Mouse (Mus musculus) liver, adult 2 months (tissue): ENCODE results near the gene Tpp2. TPM values are rescaled to one million over a fixed set of nuclear protein-coding genes. Genes with fewer than 3 reads are reported as not detected.
A peak's percentile ranks its signal among the peaks of the same experiment; 100 is the strongest.
"Not testable (repeated sequence)": the region's sequence is repeated elsewhere in the genome, so short reads cannot be mapped to it uniquely, and the experiment has no call there.

Experiments used
- DNase-seq: peaks from one replicate; pipeline ENCODE4 v3.0.0-alpha.2; 2011; ENCODE audit warnings: low read depth, low spot score; ENCODE audit errors: extremely low read depth
- H3K27ac ChIP-seq: fragments of 200-500 bp; replicated peaks from 2 replicates; pipeline ENCODE4 v1.5.1; 2012; ENCODE audit warnings: low read depth, mild to moderate bottlenecking, control low read depth, inconsistent platforms, low read length; ENCODE audit not compliant: insufficient read depth
- H3K27me3 ChIP-seq: fragments of 200-500 bp; 2 replicates; pipeline ENCODE4 v1.6.1; 2012; ENCODE audit warnings: mild to moderate bottlenecking, moderate library complexity, low read length, inconsistent platforms; ENCODE audit not compliant: control insufficient read depth, insufficient read depth
- H3K36me3 ChIP-seq: fragments of 200-500 bp; 2 replicates; pipeline ENCODE4 v1.6.1; 2012; ENCODE audit warnings: low read length, inconsistent platforms; ENCODE audit not compliant: control insufficient read depth, insufficient read depth
- H3K4me1 ChIP-seq: fragments of 200-500 bp; 2 replicates; pipeline ENCODE4 v1.6.1; 2011; ENCODE audit warnings: low read length; ENCODE audit not compliant: control insufficient read depth, insufficient read depth
- H3K4me3 ChIP-seq: fragments of 200-500 bp; 2 replicates; pipeline ENCODE4 v1.5.1; 2011; ENCODE audit warnings: low read depth, mild to moderate bottlenecking, control low read depth, low read length, moderate library complexity; ENCODE audit not compliant: insufficient read depth
- H3K79me2 ChIP-seq: fragments of 200-500 bp; 2 replicates; pipeline ENCODE4 v1.6.1; 2012; ENCODE audit warnings: inconsistent platforms, mild to moderate bottlenecking, low read length, moderate library complexity; ENCODE audit not compliant: control insufficient read depth, insufficient read depth
- H3K9ac ChIP-seq: fragments of 200-500 bp; 2 replicates; pipeline ENCODE4 v1.6.1; 2012; ENCODE audit warnings: low read depth, mild to moderate bottlenecking, control low read depth, inconsistent platforms, low read length
- CTCF ChIP-seq: fragments of 200-500 bp; IDR thresholded peaks from 2 replicates; pipeline ENCODE4 v1.5.1; 2011; ENCODE audit warnings: low read depth, low read length, control low read depth
- POLR2A ChIP-seq: fragments of 200-500 bp; IDR thresholded peaks from 2 replicates; pipeline ENCODE4 v1.6.1; 2011; ENCODE audit warnings: low read length, control low read depth; ENCODE audit not compliant: insufficient read depth; ENCODE audit errors: extremely low read depth
- WGBS: fragments of 180-500 bp; shearing (Covaris S2); methylation state at CpG from one replicate; pipeline ENCODE4 v1.1.7; 2018; 5-methylcytosine and 5-hydroxymethylcytosine counted together
- polyA plus RNA-seq: library from polyadenylated mRNA; depleted of rRNA; stranded (reverse); fragments of >200 nt; gene quantifications from 2 replicates; pipeline ENCODE4 v1.2.3, GENCODE M21; 2012
- total RNA-seq: library from RNA; depleted of rRNA; stranded (reverse); fragments of >200 nt; gene quantifications from 2 replicates; pipeline ENCODE4 v1.2.3, GENCODE M21; 2014

Gene Tpp2
- total and polyA plus RNA-seq, 2 experiments = 4.1 to 39.6 TPM

DNA sequence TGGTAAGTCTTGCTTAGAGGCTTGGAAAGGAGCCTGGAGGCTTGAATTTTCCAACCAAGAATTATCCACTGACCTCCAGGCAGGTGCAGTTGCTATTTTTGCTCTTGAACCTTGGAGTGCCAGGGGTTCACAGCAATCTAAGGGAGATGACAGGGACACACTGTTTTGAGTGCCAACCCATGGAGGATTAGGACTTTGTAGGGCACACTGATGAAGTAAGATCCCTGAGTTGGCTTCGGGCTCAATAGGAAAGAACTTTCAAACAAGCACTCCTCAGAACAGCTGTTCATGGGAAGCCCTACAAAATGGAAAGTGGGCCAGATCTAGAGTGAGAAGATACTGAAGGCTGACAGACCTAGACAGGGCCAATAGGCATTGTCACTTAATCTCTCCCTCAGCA lies 89.2 kb downstream of the Tpp2 start:
- no peak for TF ChIP-seq CTCF
- no peak for TF ChIP-seq POLR2A
- Histone ChIP-seq H3K27ac (no peak overlapping the region), H3K36me3 (no peaks in the 10 kb centered on the region), H3K4me1 (no peaks in the 10 kb centered on the region), H3K9ac (no peak overlapping the region), H3K79me2 (no peaks in the 10 kb centered on the region), H3K27me3 (no peaks in the 10 kb centered on the region), H3K4me3 (no peak overlapping the region)
- DNase-seq = no peak
- 87% methylated on average over 1 of the region's 1 CpGs for WGBS

DNA sequence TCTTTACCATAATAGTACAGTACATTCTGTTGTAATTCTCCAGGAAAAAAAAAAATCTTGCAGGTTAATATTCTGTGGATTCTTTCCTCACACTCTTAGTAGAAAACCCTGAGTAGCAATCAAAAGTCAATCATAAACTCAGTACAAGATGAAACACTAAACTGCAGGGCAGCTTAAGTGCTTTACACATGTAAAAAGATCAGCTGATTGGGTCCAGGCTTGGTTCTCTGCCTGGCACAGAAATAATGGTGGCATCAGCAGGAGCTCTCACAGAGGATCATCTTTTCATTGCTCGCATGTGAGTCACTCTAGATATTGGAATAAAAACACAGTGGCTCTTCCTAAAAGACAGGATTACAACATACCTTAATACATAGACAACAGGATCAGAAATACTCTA lies 94.2 kb downstream of the Tpp2 start:
- TF ChIP-seq CTCF (no peak), POLR2A (no peak)
- H3K4me1 ChIP-seq = no peaks in the 10 kb centered on the region
- H3K36me3 ChIP-seq = no peaks in the 10 kb centered on the region
- H3K4me3 ChIP-seq = no peak overlapping the region
- no peaks in the 10 kb centered on the region for H3K79me2 ChIP-seq
- H3K27ac ChIP-seq = no peak overlapping the region
- 97% methylated on average over 1 of the region's 1 CpGs for WGBS
- H3K27me3 ChIP-seq = no peaks in the 10 kb centered on the region
- no peak for DNase-seq
- H3K9ac ChIP-seq = no peak overlapping the region

DNA sequence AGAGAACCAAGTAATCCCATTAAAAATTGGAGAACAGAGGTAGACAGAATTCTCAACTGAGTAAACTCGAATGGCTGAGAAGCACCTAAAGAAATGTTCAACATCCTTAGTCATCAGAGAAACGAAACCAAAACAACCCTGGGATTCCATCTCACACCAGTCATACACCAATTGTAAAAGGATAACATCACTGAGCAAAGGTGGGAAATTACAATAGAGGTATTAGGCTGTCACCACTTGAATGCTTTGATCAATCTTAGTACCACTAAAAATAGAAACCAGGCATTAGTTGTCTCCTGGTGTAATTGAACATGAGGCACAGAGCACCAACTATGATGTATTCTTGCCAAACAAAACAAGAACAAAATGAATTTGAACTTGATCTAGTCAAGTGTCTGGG lies 98.8 kb downstream of the Tpp2 start:
- TF ChIP-seq CTCF (no peak), POLR2A (no peak)
- H3K79me2 ChIP-seq = no peaks in the 10 kb centered on the region
- DNase-seq = no peak
- no peaks in the 10 kb centered on the region for H3K27me3 ChIP-seq
- no peak overlapping the region for H3K9ac ChIP-seq
- no peaks in the 10 kb centered on the region for H3K36me3 ChIP-seq
- H3K4me1 ChIP-seq = no peaks in the 10 kb centered on the region
- no peak overlapping the region for H3K4me3 ChIP-seq
- WGBS = 74% methylated on average over 2 of the region's 2 CpGs
- no peak overlapping the region for H3K27ac ChIP-seq

DNA sequence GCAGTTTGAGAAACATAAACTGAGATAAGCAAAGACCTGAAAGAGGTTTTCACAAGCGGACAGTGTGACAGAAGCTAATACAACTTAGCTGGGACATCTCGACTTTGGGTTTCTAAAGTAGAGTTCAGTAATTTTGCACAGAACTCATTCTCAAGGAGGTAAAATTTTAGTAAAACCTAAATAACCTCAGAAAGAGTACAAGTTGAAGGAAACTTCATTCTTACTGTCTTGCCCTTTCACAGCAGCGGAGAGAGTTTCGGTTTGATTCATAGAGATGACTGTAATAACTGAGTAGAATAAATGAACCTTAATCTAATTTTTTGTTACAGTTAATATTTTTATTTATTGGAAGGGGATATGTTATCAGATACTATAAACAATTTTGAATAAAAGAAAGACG lies 99.5 kb downstream of the Tpp2 start:
- Histone ChIP-seq H3K9ac (no peak overlapping the region), H3K27ac (no peak overlapping the region), H3K36me3 (no peaks in the 10 kb centered on the region), H3K79me2 (no peaks in the 10 kb centered on the region), H3K27me3 (no peaks in the 10 kb centered on the region), H3K4me3 (no peak overlapping the region), H3K4me1 (no peaks in the 10 kb centered on the region)
- TF ChIP-seq POLR2A (no peak), CTCF (no peak)
- 87% methylated on average over 5 of the region's 5 CpGs for WGBS
- DNase-seq = no peak

DNA sequence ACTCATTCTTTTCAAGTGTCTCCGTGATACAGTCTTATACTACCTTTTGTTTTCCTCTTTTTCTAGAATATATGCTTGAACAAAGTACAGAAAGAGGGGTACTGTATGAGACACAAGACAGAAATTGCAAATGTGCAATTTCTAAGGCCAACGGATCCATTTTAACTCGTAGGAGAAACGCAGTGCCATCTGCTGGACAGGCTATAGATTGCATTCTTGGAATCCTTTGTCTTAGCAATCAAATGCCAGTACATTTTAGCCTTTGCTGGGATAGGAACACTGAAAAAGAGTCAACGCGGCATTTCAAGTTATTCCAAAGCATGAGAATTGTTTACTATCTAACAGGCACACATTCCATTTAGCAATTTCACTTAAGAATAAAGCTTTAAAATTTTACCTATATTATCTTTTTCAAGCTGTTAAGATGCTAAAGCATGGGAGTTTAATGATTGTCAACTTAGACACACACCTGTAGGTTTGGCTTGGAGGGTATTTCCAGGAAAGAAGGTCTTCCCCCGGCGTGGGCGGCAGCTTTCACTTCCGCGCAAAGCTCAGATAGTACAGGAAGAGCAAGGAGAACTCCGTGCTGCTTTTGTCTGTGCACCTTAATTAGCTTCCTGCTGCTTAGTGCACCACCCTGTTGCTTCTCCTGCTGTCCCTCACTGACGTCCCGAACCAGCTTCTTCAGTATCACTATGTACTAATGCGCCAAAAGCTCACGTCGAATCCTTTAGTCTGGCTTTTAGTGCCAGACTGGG lies 108.5 kb downstream of the Tpp2 start:
- 1% methylated on average over 17 of the region's 17 CpGs for WGBS
- peaks cover 4% of the 10 kb centered on the region; the same call in 1 of the 2 replicates for H3K4me1 ChIP-seq
- H3K4me3 ChIP-seq = peak overlapping the region; percentile 31; the same call in 1 of the 2 replicates
- no peak for TF ChIP-seq POLR2A
- peak; percentile 59 for TF ChIP-seq CTCF
- no peaks in the 10 kb centered on the region for H3K36me3 ChIP-seq
- H3K79me2 ChIP-seq = no peaks in the 10 kb centered on the region
- peak; percentile 57 for DNase-seq
- no peaks in the 10 kb centered on the region for H3K27me3 ChIP-seq
- H3K9ac ChIP-seq = peak overlapping the region; percentile 8; the same call in 1 of the 2 replicates
- H3K27ac ChIP-seq = no peak overlapping the region

DNA sequence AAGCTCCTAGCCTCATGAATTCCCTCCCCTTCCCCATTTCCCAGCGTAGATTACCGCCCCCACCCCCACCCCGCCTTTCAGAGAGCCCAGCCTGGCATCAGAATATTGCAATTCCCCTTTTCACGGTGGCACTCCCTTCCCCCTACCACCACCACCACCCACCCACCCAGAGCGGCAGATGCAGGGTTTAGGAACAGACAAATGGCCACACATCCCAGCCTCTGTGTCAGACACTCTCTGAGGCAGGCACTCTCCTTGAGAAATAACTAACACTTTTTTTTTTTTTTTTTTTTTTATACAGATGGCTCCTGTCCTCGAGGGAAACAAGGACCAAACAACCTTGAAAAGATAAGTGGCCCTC lies 109.1 kb downstream of the Tpp2 start:
- no peaks in the 10 kb centered on the region for H3K27me3 ChIP-seq
- H3K4me3 ChIP-seq = no peak overlapping the region; the same call in 1 of the 2 replicates
- no peak overlapping the region for H3K27ac ChIP-seq
- H3K4me1 ChIP-seq = peaks cover 4% of the 10 kb centered on the region; the same call in 1 of the 2 replicates
- H3K79me2 ChIP-seq = no peaks in the 10 kb centered on the region
- no peak overlapping the region for H3K9ac ChIP-seq
- DNase-seq = no peak
- H3K36me3 ChIP-seq = no peaks in the 10 kb centered on the region
- TF ChIP-seq CTCF (no peak), POLR2A (no peak)
- WGBS = 19% methylated on average over 6 of the region's 6 CpGs

DNA sequence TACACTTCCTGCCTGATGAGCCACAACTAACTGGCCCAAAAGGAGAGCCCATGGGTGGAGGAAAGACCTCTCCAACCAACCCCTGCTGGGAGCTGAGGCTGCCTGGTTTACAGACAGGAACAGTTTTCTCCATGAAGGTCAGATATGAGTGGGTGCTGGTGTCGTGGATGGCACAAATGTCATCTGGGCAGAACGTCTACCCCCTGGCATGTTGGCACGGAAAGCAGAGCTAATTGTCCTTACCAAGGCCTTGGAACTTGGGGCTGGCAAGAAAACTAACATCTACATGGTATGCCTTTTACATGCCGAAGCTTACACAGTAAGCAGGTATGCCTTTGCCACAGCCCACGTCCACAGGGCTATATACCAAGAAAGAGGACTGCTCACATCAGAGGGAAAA lies 112.2 kb downstream of the Tpp2 start:
- not testable (repeated sequence) for H3K4me1 ChIP-seq, H3K9ac ChIP-seq, DNase-seq, H3K27ac ChIP-seq, H3K79me2 ChIP-seq, H3K36me3 ChIP-seq, H3K27me3 ChIP-seq, H3K4me3 ChIP-seq
- WGBS = 82% methylated on average over 5 of the region's 5 CpGs
